In the genomic region with DNA sequence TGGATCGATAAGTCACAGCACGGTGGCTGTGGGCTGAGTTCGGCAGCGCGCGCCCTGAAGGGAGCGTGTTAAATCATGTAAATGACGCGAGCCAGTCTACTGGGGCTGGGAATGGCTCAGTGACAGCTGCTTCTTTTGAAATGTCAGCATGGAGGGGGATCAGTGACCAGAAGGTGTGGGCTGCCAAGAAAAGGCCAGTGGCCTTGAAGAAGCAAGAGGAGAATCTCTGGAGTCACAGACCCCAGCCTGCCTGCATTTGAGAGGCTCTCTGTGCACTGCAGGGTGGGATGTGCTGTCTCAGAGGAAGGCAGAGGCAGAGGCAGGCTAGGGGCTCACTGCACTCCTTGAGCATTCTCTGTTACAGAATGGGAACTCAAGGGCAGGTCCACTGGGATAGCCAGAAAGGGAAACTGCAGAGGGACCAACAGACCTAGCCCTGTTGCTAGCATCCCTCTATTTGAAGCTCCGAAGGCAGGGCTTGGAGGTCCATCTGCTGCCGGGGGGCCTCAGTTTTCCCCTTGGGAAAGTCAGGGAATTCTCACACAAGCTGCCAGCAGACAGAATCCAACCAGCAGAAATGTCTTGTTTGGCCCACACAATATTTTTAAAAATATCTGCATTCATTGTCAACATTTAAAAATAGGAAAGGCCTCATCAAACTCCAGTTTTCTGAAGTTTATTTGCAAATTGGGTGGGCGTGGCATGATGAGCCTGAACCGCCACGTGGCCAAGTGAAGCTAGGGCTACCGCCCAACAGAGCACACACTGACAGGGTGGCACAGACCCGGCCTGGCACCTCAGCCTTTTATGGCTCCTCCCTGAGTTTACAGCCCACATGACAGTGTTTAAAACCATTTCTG, we compare ENCODE assay signal across 10 mouse cellular contexts.
DNase-seq lines count a peak whose midpoint lies in the region; ATAC-seq and TF ChIP-seq lines count a peak whose summit lies in the region.
"Had no signal": no experiment of that assay in that cellular context is flagged by ENCODE, and none has a peak within 500 bp of the region (broad histone marks: within the 10 kb centered on the region; RNA-seq: fewer than 3 reads in every experiment).

No protein-coding gene starts in this region.

- peak overlapping the region; percentile 15; the same call in 1 of the 2 replicates for H3K4me2 ChIP-seq in hindbrain, embryonic 13.5 days
- H3K4me2 ChIP-seq in midbrain, postnatal 0 days (ENCODE audit: low read depth, low read length, poor library complexity, severe bottlenecking), result no peak overlapping the region
- H3K4me2 ChIP-seq: embryonic facial prominence, embryonic 12.5 days; kidney, embryonic 15.5 days had no signal

- no peak overlapping the region for H3K4me3 ChIP-seq in hindbrain, embryonic 13.5 days
- no peak overlapping the region for H3K4me3 ChIP-seq in midbrain, postnatal 0 days (ENCODE audit: low read depth, low read length)
- H3K4me3 ChIP-seq: embryonic facial prominence, embryonic 12.5 days; kidney, embryonic 15.5 days; megakaryocyte, embryonic 14.5 days had no signal

- ATAC-seq in hindbrain, embryonic 13.5 days (ENCODE audit: low FRiP score), result no peak
- no peak for ATAC-seq in midbrain, postnatal 0 days (ENCODE audit: low FRiP score)

- H3K4me1 ChIP-seq in hindbrain, embryonic 13.5 days (replicated peaks), result peaks cover 21% of the 10 kb centered on the region
- H3K4me1 ChIP-seq in midbrain, postnatal 0 days (ENCODE audit: insufficient read depth, low read length), result 0 out of 2 replicates have a peak, but pooled peaks cover 5% of the 10 kb centered on the region
- H3K4me1 ChIP-seq: embryonic facial prominence, embryonic 12.5 days; megakaryocyte, embryonic 14.5 days had no signal

- intact Hi-C loops in left cerebral cortex, postnatal 14 days (cut with DNase I), result no loop called here
- intact Hi-C loops in left cerebral cortex, postnatal 10 days (cut with DNase I), result no loop called here
- intact Hi-C loops in gastrocnemius, postnatal 36 days (cut with DNase I), result loop anchor here (5.0 kb wide), 1 partner anchor 79 kb away; no protein-coding TSS in a partner anchor

- no peaks in the 10 kb centered on the region for H3K27me3 ChIP-seq in hindbrain, embryonic 13.5 days
- no peaks in the 10 kb centered on the region for H3K27me3 ChIP-seq in midbrain, postnatal 0 days (ENCODE audit: insufficient read depth, low read length)
- H3K27me3 ChIP-seq: embryonic facial prominence, embryonic 12.5 days; kidney, embryonic 15.5 days had no signal

- H3K9ac ChIP-seq in hindbrain, embryonic 13.5 days, result no peak overlapping the region
- peak overlapping the region; percentile 25; the same call in 1 of the 2 replicates for H3K9ac ChIP-seq in midbrain, postnatal 0 days (replicated peaks; ENCODE audit: low read length, poor library complexity, severe bottlenecking)
- H3K9ac ChIP-seq: embryonic facial prominence, embryonic 12.5 days; kidney, embryonic 15.5 days had no signal

- peak; percentile 31 to 50 for DNase-seq in left cerebral cortex, postnatal 14 days (ENCODE audit: low spot score in 2 of 2)
- DNase-seq in left cerebral cortex, postnatal 10 days (ENCODE audit: extremely low spot score in 1 of 2, low spot score in 2 of 2), result no peak
- peak; percentile 30 to 41 for DNase-seq in gastrocnemius, postnatal 36 days
- DNase-seq in midbrain, postnatal 0 days (ENCODE audit: low spot score), result peak; percentile 58
- DNase-seq in cerebellum, postnatal 4 days (ENCODE audit: low spot score in 2 of 2), result no peak
- DNase-seq in cerebellum, adult 11-12 months, result no peak

- H3K27ac ChIP-seq in hindbrain, embryonic 13.5 days, result peak overlapping the region; percentile 52; the same call in 1 of the 2 replicates
- 0 out of 2 replicates have a peak overlapping the region, but pooled peaks have one; percentile 7 for H3K27ac ChIP-seq in midbrain, postnatal 0 days (ENCODE audit: low read depth, low read length)
- H3K27ac ChIP-seq: embryonic facial prominence, embryonic 12.5 days; kidney, embryonic 15.5 days had no signal

- H3K36me3 ChIP-seq in hindbrain, embryonic 13.5 days, result no peaks in the 10 kb centered on the region
- H3K36me3 ChIP-seq in midbrain, postnatal 0 days (ENCODE audit: insufficient read depth, low read length), result no peaks in the 10 kb centered on the region
- H3K36me3 ChIP-seq: embryonic facial prominence, embryonic 12.5 days; kidney, embryonic 15.5 days had no signal

- WGBS in hindbrain, embryonic 13.5 days, result 37% methylated on average over 16 of the region's 16 CpGs
- 30% methylated on average over 16 of the region's 16 CpGs for WGBS in midbrain, postnatal 0 days

- TF ChIP-seq CTCF in midbrain, postnatal 0 days (IDR thresholded peaks at IDR 0.05), result no peak

- H3K9me3 ChIP-seq in hindbrain, embryonic 13.5 days, result no peaks in the 10 kb centered on the region
- no peaks in the 10 kb centered on the region for H3K9me3 ChIP-seq in midbrain, postnatal 0 days (ENCODE audit: low read length)
- H3K9me3 ChIP-seq: embryonic facial prominence, embryonic 12.5 days; kidney, embryonic 15.5 days; megakaryocyte, embryonic 14.5 days had no signal

Comparison
In these comparisons a context has a peak if more than half of its experiments do, and no peak if none do; other contexts are left out.
1. DNase-seq: peak in left cerebral cortex, postnatal 14 days (2 of 2), gastrocnemius, postnatal 36 days (2 of 2) and midbrain, postnatal 0 days (single experiment); none in left cerebral cortex, postnatal 10 days (0 of 2), cerebellum, postnatal 4 days (0 of 2) and cerebellum, adult 11-12 months (single experiment).